Mouse (Mus musculus): ENCODE measurements around the gene Myh7. TPM values are rescaled to one million over a fixed set of nuclear protein-coding genes. Genes with fewer than 3 reads are reported as not detected.
A peak's percentile ranks its signal among the peaks of the same experiment; 100 is the strongest.
"Not testable (repeated sequence)": the region's sequence is repeated elsewhere in the genome, so short reads cannot be mapped to it uniquely, and the experiment has no call there.

The Myh7 gene
- total and polyA plus RNA-seq, 2 experiments from 2014 or later: 8.8 to 9.3 TPM

DNA sequence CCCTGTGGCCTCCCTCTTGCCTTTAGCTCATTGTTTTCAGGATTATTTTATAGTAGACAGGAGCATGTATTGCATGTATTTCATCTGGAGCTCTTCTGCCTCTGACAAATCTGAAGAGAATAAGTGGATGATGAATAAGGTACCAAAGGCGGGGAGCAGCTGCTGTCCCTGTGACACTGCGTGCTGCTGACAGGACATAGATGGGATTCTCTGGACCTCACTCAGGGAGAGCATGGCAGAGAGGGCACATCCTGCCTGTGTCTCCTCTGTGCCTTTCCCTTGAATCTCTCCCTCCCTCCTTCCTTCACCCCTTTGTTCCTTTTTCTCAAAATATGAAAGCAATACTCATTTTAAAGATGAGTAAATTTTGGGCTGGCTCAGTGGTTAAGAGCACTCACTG lies 11.1 kb upstream of the Myh7 start:
- no peak for TF ChIP-seq CTCF (IDR thresholded peaks at IDR 0.05; ENCODE audit: low read depth)
- no peaks in the 10 kb centered on the region for H3K4me1 ChIP-seq (ENCODE audit: insufficient read depth)
- no peak overlapping the region for H3K9ac ChIP-seq
- 85% methylated on average over 2 of the region's 2 CpGs for WGBS
- no peak for ATAC-seq
- no peaks in the 10 kb centered on the region for H3K36me3 ChIP-seq (ENCODE audit: insufficient read depth)
- DNase-seq: no peak
- H3K27ac ChIP-seq (ENCODE audit: low read depth, low read length): no peak overlapping the region
- H3K27me3 ChIP-seq (ENCODE audit: insufficient read depth, low read length): no peaks in the 10 kb centered on the region
- no peak overlapping the region for H3K4me2 ChIP-seq (ENCODE audit: low read depth)
- no peak overlapping the region for H3K4me3 ChIP-seq (ENCODE audit: low read depth, low read length)
- no peaks in the 10 kb centered on the region for H3K9me3 ChIP-seq (ENCODE audit: low read length)

DNA sequence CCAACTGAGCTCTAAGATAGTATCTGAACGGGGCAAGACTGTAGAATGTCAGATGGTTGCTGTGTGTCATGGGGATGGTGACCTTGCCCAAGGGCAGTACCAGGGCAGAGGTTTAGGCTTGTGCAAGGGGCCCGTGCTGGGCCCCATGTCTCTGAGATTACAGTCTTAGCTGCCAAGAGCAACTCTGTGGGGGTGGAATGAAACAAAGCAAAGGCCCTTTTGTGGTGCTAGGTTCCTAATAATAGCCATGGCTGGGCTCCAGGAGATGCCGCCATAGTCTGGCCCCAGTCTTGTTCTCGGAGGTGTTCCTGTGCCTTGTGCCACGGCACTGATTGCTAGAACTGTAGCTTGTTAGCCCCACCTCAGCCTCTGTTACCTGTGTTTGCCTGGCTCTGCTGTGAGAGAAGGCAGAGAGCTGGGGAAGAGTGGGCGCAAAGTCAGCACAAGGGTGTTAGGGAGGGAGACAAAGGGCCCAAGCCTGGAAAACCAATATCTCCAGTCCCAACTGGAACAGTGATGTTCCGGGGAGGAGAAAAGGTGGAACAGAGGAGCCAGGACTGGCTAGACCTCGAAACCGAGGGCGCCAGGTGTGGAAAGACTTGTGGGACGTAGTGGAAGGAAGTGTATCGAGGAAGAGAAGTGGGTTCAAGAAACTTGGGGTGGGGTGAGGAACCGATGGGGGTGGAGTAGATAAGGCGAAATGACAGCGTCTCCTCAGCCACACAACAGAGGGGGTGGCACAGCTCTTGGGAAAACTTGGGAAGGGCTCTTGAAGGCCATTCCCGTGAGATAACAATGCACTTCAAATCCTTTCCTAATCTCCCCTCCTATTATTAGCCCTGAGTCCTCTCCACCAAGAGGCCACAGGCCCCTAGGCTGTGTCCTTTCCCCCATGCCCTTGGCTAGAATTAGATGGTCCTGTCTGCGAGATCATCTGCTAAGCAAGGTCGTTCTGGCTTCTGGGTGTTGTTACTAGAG lies 9.7 kb upstream of the Myh7 start:
- H3K4me2 ChIP-seq (ENCODE audit: low read depth): no peak overlapping the region
- ATAC-seq (no peak), DNase-seq (no peak)
- H3K4me3 ChIP-seq (ENCODE audit: low read depth, low read length): no peak overlapping the region
- H3K27me3 ChIP-seq (ENCODE audit: insufficient read depth, low read length): no peaks in the 10 kb centered on the region
- H3K27ac ChIP-seq (ENCODE audit: low read depth, low read length): no peak overlapping the region
- H3K4me1 ChIP-seq (ENCODE audit: insufficient read depth): no peaks in the 10 kb centered on the region
- no peaks in the 10 kb centered on the region for H3K36me3 ChIP-seq (ENCODE audit: insufficient read depth)
- H3K9ac ChIP-seq: no peak overlapping the region
- TF ChIP-seq CTCF (IDR thresholded peaks at IDR 0.05; ENCODE audit: low read depth): no peak
- H3K9me3 ChIP-seq (ENCODE audit: low read length): no peaks in the 10 kb centered on the region
- WGBS: 64% methylated on average over 18 of the region's 18 CpGs

DNA sequence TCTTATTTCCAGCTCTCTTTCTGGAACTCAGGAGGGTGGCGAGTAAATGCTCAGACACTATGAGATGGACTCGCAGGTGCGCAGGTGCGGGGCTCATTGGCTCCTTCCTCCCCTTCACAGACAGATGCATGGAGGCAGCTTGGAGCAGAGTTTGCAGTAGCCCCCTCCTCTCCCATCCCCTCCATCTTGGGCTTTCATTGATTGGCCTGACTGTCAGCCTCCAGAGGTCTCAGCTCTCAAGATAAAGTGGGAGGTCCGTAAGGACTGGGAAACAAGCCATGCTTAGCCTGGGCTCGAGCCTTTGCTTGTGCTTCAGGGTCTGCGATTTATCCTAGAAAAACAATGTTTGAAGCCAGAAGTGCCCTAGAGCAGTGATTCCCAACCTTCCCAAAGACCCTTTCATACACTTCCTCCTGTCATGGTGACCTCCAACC lies 8.3 kb upstream of the Myh7 start:
- H3K36me3 ChIP-seq (ENCODE audit: insufficient read depth): no peaks in the 10 kb centered on the region
- H3K4me2 ChIP-seq (ENCODE audit: low read depth): no peak overlapping the region
- DNase-seq (no peak), ATAC-seq (no peak)
- no peaks in the 10 kb centered on the region for H3K9me3 ChIP-seq (ENCODE audit: low read length)
- no peak overlapping the region for H3K4me3 ChIP-seq (ENCODE audit: low read depth, low read length)
- WGBS: 63% methylated on average over 7 of the region's 7 CpGs
- no peaks in the 10 kb centered on the region for H3K4me1 ChIP-seq (ENCODE audit: insufficient read depth)
- no peak for TF ChIP-seq CTCF (IDR thresholded peaks at IDR 0.05; ENCODE audit: low read depth)
- no peak overlapping the region for H3K9ac ChIP-seq
- no peak overlapping the region for H3K27ac ChIP-seq (ENCODE audit: low read depth, low read length)
- no peaks in the 10 kb centered on the region for H3K27me3 ChIP-seq (ENCODE audit: insufficient read depth, low read length)

DNA sequence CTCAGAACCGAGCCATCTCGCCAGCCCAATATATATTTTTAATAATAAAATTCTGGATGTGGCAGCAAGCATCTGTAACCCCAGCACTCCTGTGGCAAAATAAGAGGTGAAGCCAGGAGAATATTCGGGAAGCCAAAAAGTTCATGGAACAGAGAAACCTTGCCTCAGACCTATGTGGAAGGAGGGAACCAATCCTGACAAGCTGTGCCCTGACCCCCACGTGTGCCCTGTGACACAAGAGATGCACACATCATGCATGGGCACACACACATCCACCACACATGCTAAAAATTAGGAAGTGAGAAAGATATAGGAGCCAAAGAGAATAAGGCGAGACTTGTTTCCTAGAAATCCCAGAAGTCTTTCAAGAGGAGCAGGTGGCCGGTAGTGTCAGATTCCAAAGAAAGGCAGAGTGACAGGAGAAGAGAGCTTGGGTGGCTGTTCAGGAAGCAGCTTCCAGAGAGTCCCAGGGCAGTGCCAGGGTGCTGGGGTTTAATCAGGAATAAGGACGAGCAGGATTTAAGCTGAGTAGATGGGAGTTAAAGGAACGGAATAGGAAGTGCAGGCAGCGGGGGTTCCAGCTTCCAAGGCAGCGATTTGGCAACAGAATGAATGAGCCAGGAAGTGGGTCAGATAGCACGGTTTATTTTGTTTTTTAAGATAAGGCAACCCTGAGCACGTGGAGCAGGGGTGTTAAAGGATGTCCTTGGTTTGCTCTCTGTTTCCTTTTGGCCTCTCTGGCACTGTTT lies 7.7 kb upstream of the Myh7 start:
- no peaks in the 10 kb centered on the region for H3K27me3 ChIP-seq (ENCODE audit: insufficient read depth, low read length)
- no peaks in the 10 kb centered on the region for H3K36me3 ChIP-seq (ENCODE audit: insufficient read depth)
- no peak overlapping the region for H3K4me2 ChIP-seq (ENCODE audit: low read depth)
- no peak overlapping the region for H3K9ac ChIP-seq
- ATAC-seq: no peak
- no peak for TF ChIP-seq CTCF (IDR thresholded peaks at IDR 0.05; ENCODE audit: low read depth)
- no peak overlapping the region for H3K4me3 ChIP-seq (ENCODE audit: low read depth, low read length)
- 0 out of 2 replicates have a peak, but pooled peaks cover 2% of the 10 kb centered on the region for H3K4me1 ChIP-seq (ENCODE audit: insufficient read depth)
- H3K27ac ChIP-seq (ENCODE audit: low read depth, low read length): no peak overlapping the region
- DNase-seq: no peak
- WGBS: 50% methylated on average over 12 of the region's 12 CpGs
- no peaks in the 10 kb centered on the region for H3K9me3 ChIP-seq (ENCODE audit: low read length)

DNA sequence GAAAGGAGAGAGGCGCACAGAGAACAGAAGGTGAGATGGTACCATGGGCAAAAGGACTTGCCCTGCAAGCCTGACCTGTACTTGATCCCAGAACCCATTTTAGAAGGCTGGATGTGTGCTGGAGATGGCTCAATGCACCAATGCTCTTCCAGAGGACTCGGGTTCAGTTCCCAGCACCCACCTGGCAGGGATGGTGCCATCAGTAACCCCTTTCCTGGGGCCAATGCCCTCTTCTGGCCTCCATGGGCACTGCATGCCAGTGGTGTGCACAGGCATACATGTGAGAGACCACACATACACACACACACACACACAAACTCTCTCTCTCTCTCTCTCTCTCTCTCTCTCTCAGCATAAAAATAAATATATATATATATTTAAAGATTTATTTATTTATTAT lies 7.0 kb upstream of the Myh7 start:
- Histone ChIP-seq H3K9ac (no peak overlapping the region), H3K4me2 (ENCODE audit: low read depth) (no peak overlapping the region)
- peak; percentile 19; the same call in 1 of the 2 replicates for TF ChIP-seq CTCF (IDR thresholded peaks at IDR 0.05; ENCODE audit: low read depth)

DNA sequence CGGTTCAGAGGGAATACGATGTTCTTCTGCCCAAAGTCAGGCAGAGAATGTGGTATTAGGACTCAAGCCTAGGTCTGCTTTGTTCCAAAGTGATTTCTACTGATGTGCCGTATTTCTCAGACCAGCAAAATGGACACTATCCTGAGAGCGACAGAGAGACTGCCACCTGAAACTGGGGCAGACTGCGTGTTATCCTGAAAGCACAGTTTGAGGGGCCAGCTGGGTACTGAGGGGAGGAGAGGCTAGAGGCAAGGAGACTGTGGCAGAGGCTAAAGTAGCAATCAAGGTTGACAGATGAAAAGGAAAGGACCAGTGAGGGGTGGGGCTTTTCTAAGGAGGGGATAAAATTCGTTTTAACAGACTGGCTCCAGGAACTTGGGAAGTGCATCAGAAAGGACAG lies 6.4 kb upstream of the Myh7 start:
- TF ChIP-seq CTCF (IDR thresholded peaks at IDR 0.05; ENCODE audit: low read depth): no peak
- Histone ChIP-seq H3K36me3 (ENCODE audit: insufficient read depth) (no peaks in the 10 kb centered on the region), H3K9ac (no peak overlapping the region), H3K4me3 (ENCODE audit: low read depth, low read length) (no peak overlapping the region), H3K4me1 (ENCODE audit: insufficient read depth) (peaks cover 11% of the 10 kb centered on the region), H3K27me3 (ENCODE audit: insufficient read depth, low read length) (no peaks in the 10 kb centered on the region), H3K4me2 (ENCODE audit: low read depth) (no peak overlapping the region), H3K27ac (ENCODE audit: low read depth, low read length) (no peak overlapping the region), H3K9me3 (ENCODE audit: low read length) (no peaks in the 10 kb centered on the region)
- DNase-seq (no peak), ATAC-seq (no peak)
- WGBS: 87% methylated on average over 6 of the region's 6 CpGs

More for the DNA sequence above, 7.0 kb upstream of the Myh7 start:
- Histone ChIP-seq H3K36me3 (ENCODE audit: insufficient read depth) (no peaks in the 10 kb centered on the region), H3K9me3 (ENCODE audit: low read length) (no peaks in the 10 kb centered on the region), H3K27ac (ENCODE audit: low read depth, low read length) (no peak overlapping the region), H3K4me3 (ENCODE audit: low read depth, low read length) (no peak overlapping the region), H3K4me1 (ENCODE audit: insufficient read depth) (0 out of 2 replicates have a peak, but pooled peaks cover 4% of the 10 kb centered on the region), H3K27me3 (ENCODE audit: insufficient read depth, low read length) (no peaks in the 10 kb centered on the region)
- 100% methylated on average over 2 of the region's 2 CpGs for WGBS
- ATAC-seq (no peak), DNase-seq (no peak)

DNA sequence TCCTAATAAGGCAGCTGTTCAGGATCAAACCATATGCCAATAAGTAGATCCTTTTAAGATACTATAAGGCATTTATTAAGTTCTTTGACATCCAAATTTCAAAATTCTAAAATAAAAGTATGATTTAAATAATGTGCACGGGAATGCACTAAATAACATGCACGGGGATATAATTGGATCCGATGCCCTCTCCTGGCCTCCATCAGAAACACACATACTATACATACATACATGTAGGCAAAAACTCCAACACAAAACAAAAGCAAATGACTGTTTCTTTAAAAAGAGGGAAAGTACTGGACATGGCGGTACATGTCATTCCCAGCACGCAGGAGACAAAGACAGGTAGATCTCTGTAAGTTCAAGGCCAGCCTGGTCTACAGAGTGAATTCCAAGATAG lies 5.4 kb upstream of the Myh7 start:
- H3K27me3 ChIP-seq (ENCODE audit: insufficient read depth, low read length); H3K4me3 ChIP-seq (ENCODE audit: low read depth, low read length); ATAC-seq; H3K27ac ChIP-seq (ENCODE audit: low read depth, low read length); H3K9ac ChIP-seq; H3K9me3 ChIP-seq (ENCODE audit: low read length); H3K36me3 ChIP-seq (ENCODE audit: insufficient read depth); H3K4me2 ChIP-seq (ENCODE audit: low read depth): not testable (repeated sequence)
- 66% methylated on average over 5 of the region's 5 CpGs for WGBS
- peaks cover 19% of the 10 kb centered on the region for H3K4me1 ChIP-seq (ENCODE audit: insufficient read depth)
- TF ChIP-seq CTCF (IDR thresholded peaks at IDR 0.05; ENCODE audit: low read depth): peak; percentile 61
- DNase-seq: peak; percentile 53

Measured in forebrain, postnatal 0 days (tissue).